Mouse (Mus musculus): Measurements from ENCODE around the gene Cd200. TPM values are rescaled to one million over a fixed set of nuclear protein-coding genes. Genes with fewer than 3 reads are reported as not detected.

Gene Cd200
- polyA plus RNA-seq, 1 experiment from 2014 or later = 214 TPM

- 71% methylated on average over 3 of the region's 3 CpGs for WGBS
- no peak for ATAC-seq (replicated peaks)
- H3K27me3 ChIP-seq = no peaks in the 10 kb centered on the region
These were observed 9.4 kb downstream of the Cd200 start for GRCm38 (mm10) chr16:45399411-45399810.

GRCm38 (mm10) chr16:45397440-45397839 is 11.4 kb downstream of the Cd200 start:
- 51% methylated on average over 2 of the region's 2 CpGs for WGBS
- no peaks in the 10 kb centered on the region for H3K9me3 ChIP-seq
- no peak overlapping the region for H3K9ac ChIP-seq (replicated peaks)
- no peak overlapping the region for H3K4me3 ChIP-seq
- peaks cover 36% of the 10 kb centered on the region for H3K36me3 ChIP-seq
- H3K4me2 ChIP-seq (replicated peaks) = no peak overlapping the region
- no peaks in the 10 kb centered on the region for H3K27me3 ChIP-seq
- no peak overlapping the region for H3K27ac ChIP-seq (replicated peaks)
- 0 out of 2 replicates have a peak, but pooled peaks cover 7% of the 10 kb centered on the region for H3K4me1 ChIP-seq
- peak; percentile 35; the same call in 1 of the 2 replicates for ATAC-seq (replicated peaks)

More at GRCm38 (mm10) chr16:45399411-45399810, 9.4 kb downstream of the Cd200 start:
- no peak overlapping the region for H3K4me3 ChIP-seq
- H3K9ac ChIP-seq (replicated peaks) = no peak overlapping the region
- 0 out of 2 replicates have a peak, but pooled peaks cover 7% of the 10 kb centered on the region for H3K4me1 ChIP-seq
- H3K4me2 ChIP-seq (replicated peaks) = no peak overlapping the region
- peaks cover 21% of the 10 kb centered on the region for H3K36me3 ChIP-seq
- no peak overlapping the region for H3K27ac ChIP-seq (replicated peaks)
- H3K9me3 ChIP-seq = no peaks in the 10 kb centered on the region

DNA sequence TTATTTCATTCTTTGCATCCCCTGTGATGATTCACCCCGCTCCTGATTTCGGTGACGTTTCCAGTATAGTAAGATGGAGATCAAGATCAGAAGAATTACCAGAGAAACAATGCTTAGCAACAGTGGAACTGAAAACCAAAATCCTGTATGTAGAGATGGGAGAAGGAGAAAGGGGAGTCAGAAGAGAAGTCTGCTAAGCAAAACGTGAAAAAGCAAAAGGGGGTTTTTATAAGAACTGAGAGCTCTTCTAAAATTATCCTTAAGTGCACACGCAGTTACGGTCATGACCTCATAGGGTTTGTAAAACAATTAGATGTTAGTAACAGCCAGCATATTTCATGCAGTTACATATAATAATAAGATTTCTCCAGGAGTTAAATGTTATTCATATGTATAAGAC is 16.6 kb downstream of the Cd200 start:
- 82% methylated on average over 6 of the region's 6 CpGs for WGBS
- no peak for ATAC-seq (replicated peaks)
- peaks cover 36% of the 10 kb centered on the region for H3K36me3 ChIP-seq

DNA sequence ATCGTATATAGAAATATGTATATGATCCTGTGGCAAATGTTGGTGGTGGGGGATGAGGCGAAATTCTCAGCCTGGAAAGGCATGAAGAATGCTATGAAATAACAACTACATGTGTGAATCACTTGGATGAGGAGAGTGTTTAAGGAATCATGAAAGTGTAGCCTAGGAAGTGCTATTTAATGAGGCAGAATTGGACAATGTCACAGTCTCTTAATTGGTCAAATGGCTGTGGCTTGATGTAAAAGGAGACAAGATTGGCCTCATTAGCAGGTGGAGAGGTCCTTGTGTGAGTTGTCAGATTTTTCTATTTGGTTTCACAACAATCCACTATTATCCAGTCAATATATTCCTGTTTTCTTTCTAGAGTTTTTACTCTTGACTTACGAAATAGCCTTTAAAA is 17.2 kb downstream of the Cd200 start:
- no peak for ATAC-seq (replicated peaks)
- H3K36me3 ChIP-seq = peaks cover 39% of the 10 kb centered on the region

More for the DNA sequence above, 16.6 kb downstream of the Cd200 start:
- Histone ChIP-seq H3K4me2 (replicated peaks) (no peak overlapping the region), H3K9ac (replicated peaks) (no peak overlapping the region), H3K4me3 (no peak overlapping the region), H3K27ac (replicated peaks) (no peak overlapping the region), H3K4me1 (no peaks in the 10 kb centered on the region), H3K27me3 (no peaks in the 10 kb centered on the region), H3K9me3 (no peaks in the 10 kb centered on the region)

DNA sequence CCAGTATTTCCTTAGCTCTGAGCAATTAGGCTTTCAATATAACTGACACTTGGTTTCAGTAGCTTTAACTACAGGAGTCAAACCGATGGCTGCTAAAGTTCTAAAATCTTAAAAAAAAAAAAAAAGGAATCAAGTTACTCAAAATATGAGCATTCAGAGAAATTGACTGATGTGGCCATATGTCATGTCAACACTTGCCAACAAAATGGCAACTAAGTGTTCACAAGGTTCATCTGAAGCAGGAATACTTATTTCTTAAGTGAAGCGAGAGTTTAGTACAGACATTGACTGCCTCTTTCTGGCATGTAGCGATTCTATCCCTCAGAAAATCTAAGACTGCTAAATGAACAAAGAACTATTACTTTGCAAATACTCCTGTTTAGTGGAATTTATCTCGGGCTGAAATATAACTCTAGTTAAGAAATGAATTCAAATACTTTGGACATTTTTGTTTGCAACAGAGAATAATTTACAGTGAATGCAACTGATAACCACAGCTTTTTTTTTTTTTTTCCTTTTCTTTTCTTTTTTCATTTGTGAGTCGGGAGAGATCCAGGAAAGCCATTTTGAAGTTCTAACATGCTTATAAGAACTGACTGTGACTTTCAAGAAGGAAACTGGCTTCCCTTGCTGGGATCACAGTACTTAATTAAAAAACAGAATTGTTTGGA is 18.4 kb downstream of the Cd200 start:
- Histone ChIP-seq H3K4me1 (no peaks in the 10 kb centered on the region), H3K4me2 (replicated peaks) (no peak overlapping the region), H3K9ac (replicated peaks) (no peak overlapping the region), H3K27ac (replicated peaks) (no peak overlapping the region), H3K4me3 (no peak overlapping the region), H3K36me3 (peaks cover 29% of the 10 kb centered on the region), H3K27me3 (no peaks in the 10 kb centered on the region), H3K9me3 (no peaks in the 10 kb centered on the region)
- ATAC-seq (replicated peaks) = no peak
- WGBS = 60% methylated on average over 5 of the region's 5 CpGs

More for the DNA sequence above, 17.2 kb downstream of the Cd200 start:
- Histone ChIP-seq H3K27ac (replicated peaks) (no peak overlapping the region), H3K9me3 (no peaks in the 10 kb centered on the region), H3K4me1 (no peaks in the 10 kb centered on the region), H3K4me2 (replicated peaks) (no peak overlapping the region), H3K27me3 (no peaks in the 10 kb centered on the region), H3K9ac (replicated peaks) (no peak overlapping the region), H3K4me3 (no peak overlapping the region)
- 61% methylated on average over 3 of the region's 3 CpGs for WGBS

GRCm38 (mm10) chr16:45389833-45390232 is 19.0 kb downstream of the Cd200 start:
- H3K9me3 ChIP-seq = no peaks in the 10 kb centered on the region
- H3K4me1 ChIP-seq = no peaks in the 10 kb centered on the region
- H3K27ac ChIP-seq (replicated peaks) = no peak overlapping the region
- H3K4me3 ChIP-seq = no peak overlapping the region
- peaks cover 24% of the 10 kb centered on the region for H3K36me3 ChIP-seq
- no peak overlapping the region for H3K9ac ChIP-seq (replicated peaks)
- no peaks in the 10 kb centered on the region for H3K27me3 ChIP-seq
- no peak for ATAC-seq (replicated peaks)
- no peak overlapping the region for H3K4me2 ChIP-seq (replicated peaks)
- WGBS = 87% methylated on average over 2 of the region's 2 CpGs

GRCm38 (mm10) chr16:45389041-45389440 is 19.8 kb downstream of the Cd200 start:
- Histone ChIP-seq H3K9ac (replicated peaks) (no peak overlapping the region), H3K4me2 (replicated peaks) (no peak overlapping the region), H3K27ac (replicated peaks) (no peak overlapping the region), H3K9me3 (no peaks in the 10 kb centered on the region), H3K27me3 (no peaks in the 10 kb centered on the region), H3K36me3 (peaks cover 17% of the 10 kb centered on the region; the same call in 1 of the 2 replicates), H3K4me3 (no peak overlapping the region), H3K4me1 (no peaks in the 10 kb centered on the region)
- 92% methylated on average over 2 of the region's 2 CpGs for WGBS
- no peak for ATAC-seq (replicated peaks)

- WGBS = 85% methylated on average over 3 of the region's 3 CpGs
- H3K9ac ChIP-seq (replicated peaks) = no peak overlapping the region
- no peak for ATAC-seq (replicated peaks)
These were observed 27.0 kb downstream of the Cd200 start for GRCm38 (mm10) chr16:45381811-45382210.

DNA sequence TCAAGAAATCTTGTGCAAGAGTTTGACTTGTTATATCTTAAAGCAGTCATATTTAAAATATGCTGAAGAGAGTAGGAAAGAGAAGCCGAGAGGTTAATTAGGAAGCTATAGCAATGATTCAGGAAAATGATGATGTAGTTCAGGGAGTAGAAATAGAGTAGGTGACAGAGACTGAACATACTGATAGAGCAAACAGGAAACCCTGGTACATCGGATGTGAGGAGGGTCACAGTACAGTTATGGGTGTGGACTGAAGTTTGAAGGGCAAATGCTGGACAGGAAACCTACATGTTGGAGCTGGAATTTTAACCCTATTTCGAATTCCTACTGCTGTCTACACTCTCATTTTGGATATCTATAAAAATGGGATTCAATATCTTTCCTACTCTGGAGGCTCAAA is 29.9 kb downstream of the Cd200 start:
- no peak overlapping the region for H3K4me2 ChIP-seq (replicated peaks)
- no peak overlapping the region for H3K9ac ChIP-seq (replicated peaks)
- H3K27ac ChIP-seq (replicated peaks) = no peak overlapping the region
- peaks cover 26% of the 10 kb centered on the region for H3K36me3 ChIP-seq
- WGBS = 89% methylated on average over 3 of the region's 3 CpGs
- no peaks in the 10 kb centered on the region for H3K9me3 ChIP-seq
- H3K27me3 ChIP-seq = no peaks in the 10 kb centered on the region
- peaks cover 7% of the 10 kb centered on the region; the same call in 1 of the 2 replicates for H3K4me1 ChIP-seq
- no peak overlapping the region for H3K4me3 ChIP-seq
- no peak for ATAC-seq (replicated peaks)

More at GRCm38 (mm10) chr16:45381811-45382210, 27.0 kb downstream of the Cd200 start:
- Histone ChIP-seq H3K4me3 (no peak overlapping the region), H3K4me2 (replicated peaks) (no peak overlapping the region), H3K27me3 (no peaks in the 10 kb centered on the region), H3K36me3 (peaks cover 26% of the 10 kb centered on the region), H3K27ac (replicated peaks) (no peak overlapping the region), H3K4me1 (no peaks in the 10 kb centered on the region), H3K9me3 (no peaks in the 10 kb centered on the region)

GRCm38 (mm10) chr16:45378147-45378943 is 30.5 kb downstream of the Cd200 start:
- Histone ChIP-seq H3K36me3 (peaks cover 22% of the 10 kb centered on the region), H3K27me3 (no peaks in the 10 kb centered on the region), H3K4me3 (no peak overlapping the region), H3K27ac (replicated peaks) (no peak overlapping the region), H3K4me2 (replicated peaks) (no peak overlapping the region), H3K9me3 (no peaks in the 10 kb centered on the region), H3K4me1 (peaks cover 7% of the 10 kb centered on the region; the same call in 1 of the 2 replicates), H3K9ac (replicated peaks) (no peak overlapping the region)
- no peak for ATAC-seq (replicated peaks)
- 94% methylated on average over 5 of the region's 5 CpGs for WGBS

GRCm38 (mm10) chr16:45377332-45377731 is 31.5 kb downstream of the Cd200 start:
- Histone ChIP-seq H3K9ac (replicated peaks) (no peak overlapping the region), H3K27ac (replicated peaks) (no peak overlapping the region), H3K36me3 (peaks cover 13% of the 10 kb centered on the region; the same call in 1 of the 2 replicates), H3K27me3 (no peaks in the 10 kb centered on the region), H3K4me3 (no peak overlapping the region), H3K4me2 (replicated peaks) (no peak overlapping the region), H3K4me1 (peaks cover 7% of the 10 kb centered on the region; the same call in 1 of the 2 replicates), H3K9me3 (no peaks in the 10 kb centered on the region)
- WGBS = 81% methylated on average over 4 of the region's 4 CpGs
- ATAC-seq (replicated peaks) = no peak

- Histone ChIP-seq H3K27ac (replicated peaks) (no peak overlapping the region), H3K27me3 (no peaks in the 10 kb centered on the region), H3K9me3 (no peaks in the 10 kb centered on the region), H3K4me1 (peaks cover 7% of the 10 kb centered on the region; the same call in 1 of the 2 replicates), H3K4me3 (no peak overlapping the region), H3K9ac (replicated peaks) (no peak overlapping the region), H3K4me2 (replicated peaks) (no peak overlapping the region), H3K36me3 (peaks cover 11% of the 10 kb centered on the region; the same call in 1 of the 2 replicates)
- WGBS = 65% methylated on average over 2 of the region's 2 CpGs
- ATAC-seq (replicated peaks) = 0 out of 2 replicates have a peak, but pooled peaks have one; percentile 8
These were observed 32.0 kb downstream of the Cd200 start for GRCm38 (mm10) chr16:45376812-45377211.
